Mouse (Mus musculus) small intestine, adult 2 months (tissue): ENCODE measurements around the gene Zic2.

ENCODE experiments used
- CTCF ChIP-seq: fragments of 200-500 bp; IDR thresholded peaks from 2 replicates; pipeline ENCODE4 v1.5.1; 2012; ENCODE audit warnings: low read depth, mild to moderate bottlenecking, control low read depth, inconsistent platforms, low read length, moderate library complexity, mixed read lengths; ENCODE audit not compliant: insufficient replicate concordance, insufficient read length; ENCODE audit errors: extremely low read depth
- POLR2A ChIP-seq: fragments of 200-500 bp; IDR thresholded peaks from 2 replicates; pipeline ENCODE4 v1.6.1; 2012; ENCODE audit warnings: low read depth, mild to moderate bottlenecking, control low read depth, inconsistent platforms, low read length, moderate library complexity

- TF ChIP-seq POLR2A, result no peak
- TF ChIP-seq CTCF, result no peak
Observed at GRCm38 (mm10) chr14:122482081-122483023, 7.1 kb downstream of the Zic2 start.
